Mouse (Mus musculus) Muller cell, postnatal 12 days (primary cell): ENCODE results near the gene Glul.

Source experiments
- DNase-seq: peaks from one replicate; pipeline ENCODE4 v3.0.0-alpha.2; 2015; ENCODE audit errors: inconsistent ontology term

Gene Glul

DNA sequence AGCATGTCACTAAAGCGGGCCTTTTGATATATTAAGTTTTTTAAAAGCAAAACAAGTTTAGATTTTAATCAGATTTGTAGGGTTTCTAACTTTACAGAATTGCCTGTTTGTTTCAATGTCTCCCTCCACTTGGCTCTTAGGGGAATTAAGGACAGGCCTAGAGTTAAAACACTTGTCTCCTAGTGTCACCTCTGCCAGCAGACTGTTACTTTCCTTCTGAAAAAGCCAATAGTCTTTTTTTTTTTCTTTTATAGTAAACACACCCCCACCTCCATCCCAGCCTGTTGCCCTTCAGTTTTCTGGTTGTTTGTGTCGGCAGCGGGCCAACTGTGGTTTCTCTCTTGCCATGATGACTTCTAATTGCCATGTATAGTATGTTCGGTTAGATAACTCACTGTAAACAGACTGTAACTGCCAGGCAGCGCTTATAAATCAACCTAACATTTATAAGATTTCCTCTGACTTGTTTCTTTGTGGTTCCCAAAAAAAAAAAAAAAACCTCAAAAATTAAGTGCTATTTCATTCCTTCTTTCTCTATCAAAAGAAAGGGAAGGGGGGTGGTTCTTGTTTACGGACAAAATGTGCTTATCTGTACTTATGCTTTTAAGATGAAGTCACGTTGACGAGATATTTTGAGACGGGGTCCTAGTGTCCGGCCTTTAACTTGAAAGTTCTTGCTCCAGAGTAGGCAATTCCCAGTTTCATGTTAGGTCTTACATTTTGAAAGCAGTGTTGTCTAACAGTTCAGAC, 9.6 kb downstream of the Glul start:
- DNase-seq, result no peak

- DNase-seq, result no peak
Observed at GRCm38 (mm10) chr1:153909963-153910291, 10.2 kb downstream of the Glul start.

DNA sequence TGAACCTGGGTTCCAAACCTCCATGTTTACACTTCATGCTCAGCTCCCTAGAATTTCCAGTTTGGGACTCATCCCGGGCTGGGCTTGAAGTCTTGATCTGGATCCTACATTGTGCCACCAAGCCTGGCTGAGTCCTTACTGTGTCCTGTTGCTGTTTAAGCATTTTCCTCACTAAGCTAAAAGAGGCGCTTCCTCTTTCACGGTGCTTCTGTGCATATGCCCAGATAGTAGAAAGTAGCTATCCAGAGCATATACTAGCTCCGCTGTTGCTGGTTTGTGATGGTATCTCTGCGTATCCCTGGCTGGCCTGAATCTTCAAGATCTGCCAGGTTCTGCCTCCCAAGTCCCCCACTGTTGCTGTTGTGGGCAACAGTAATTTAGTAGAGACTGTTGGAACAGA, 10.7 kb downstream of the Glul start:
- DNase-seq, result no peak

DNA sequence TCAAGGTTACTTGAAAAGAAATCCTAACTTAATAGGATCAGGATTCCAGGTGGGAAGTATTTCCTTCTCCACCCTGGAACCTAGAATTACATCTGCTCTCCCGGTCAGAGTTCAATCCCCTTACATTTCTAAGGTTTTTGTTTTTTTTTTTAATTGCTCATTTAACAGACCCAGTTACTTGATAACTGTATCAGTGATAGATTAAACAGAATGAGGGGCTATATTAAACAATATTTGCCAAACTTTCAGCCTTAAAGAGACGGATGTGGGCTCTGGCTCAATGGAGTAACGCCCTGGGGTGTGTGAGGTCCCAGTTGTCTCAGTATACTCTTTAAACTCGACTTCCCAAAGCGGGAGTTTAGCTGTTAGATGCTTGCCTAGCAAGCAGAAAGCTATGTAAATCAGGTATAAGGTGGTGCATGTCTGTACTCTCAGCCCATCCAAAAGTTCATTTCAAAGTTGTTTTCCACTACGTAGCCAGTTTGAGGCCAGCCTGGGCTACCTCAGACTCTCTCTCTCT, 11.6 kb downstream of the Glul start:
- no peak for DNase-seq

DNA sequence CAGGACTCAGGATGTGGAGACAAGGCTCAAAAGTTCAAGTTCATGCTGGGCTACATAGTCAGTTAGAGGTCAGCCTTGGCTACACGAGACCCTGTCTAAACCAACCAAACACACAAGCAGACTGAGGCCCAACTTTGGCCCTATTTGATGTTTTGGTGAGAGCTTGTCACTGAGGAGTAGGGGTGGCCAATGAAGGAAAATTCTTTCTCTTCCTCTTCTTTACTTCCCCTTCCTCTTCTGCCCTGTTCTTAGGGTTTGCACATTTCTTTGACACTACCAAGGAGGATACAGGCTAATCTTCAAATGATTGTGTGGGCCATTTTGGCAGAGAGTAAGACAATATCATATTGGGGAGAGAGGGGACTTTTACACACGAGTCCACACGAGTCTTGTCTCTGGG, 14.1 kb downstream of the Glul start:
- no peak for DNase-seq

DNA sequence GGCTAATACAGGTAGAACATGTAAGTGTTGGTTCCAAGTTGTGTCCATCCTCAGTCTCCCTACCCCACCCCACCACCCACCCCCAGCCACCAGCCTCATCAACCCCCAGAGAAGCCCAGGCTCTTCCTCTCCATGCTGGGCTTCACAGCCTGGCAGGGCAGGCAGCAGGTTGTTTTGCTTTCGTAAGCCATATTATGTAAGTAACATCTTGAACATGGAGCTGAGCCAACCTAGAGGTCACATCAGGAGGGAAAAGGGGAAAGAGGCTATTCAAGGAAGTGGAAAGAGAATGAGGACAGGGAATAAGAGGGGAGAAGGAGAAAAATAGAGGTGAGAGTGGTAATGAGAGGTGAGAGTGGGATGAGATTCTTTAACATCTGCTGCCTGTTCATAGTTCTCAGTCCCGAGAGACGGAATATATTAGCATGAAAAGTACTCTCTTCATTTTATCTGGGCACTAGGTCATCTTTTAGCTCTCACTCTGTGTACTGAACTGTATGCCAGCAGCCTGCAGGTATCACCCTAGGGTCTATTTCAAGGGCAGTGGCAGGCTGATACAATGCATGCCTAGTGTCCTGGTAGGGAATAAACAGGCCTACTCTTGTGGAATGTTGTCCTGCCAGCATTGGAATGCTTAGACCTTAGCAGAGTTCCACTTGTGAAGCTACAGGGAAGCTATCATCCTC, 18.9 kb downstream of the Glul start:
- DNase-seq, result no peak

DNA sequence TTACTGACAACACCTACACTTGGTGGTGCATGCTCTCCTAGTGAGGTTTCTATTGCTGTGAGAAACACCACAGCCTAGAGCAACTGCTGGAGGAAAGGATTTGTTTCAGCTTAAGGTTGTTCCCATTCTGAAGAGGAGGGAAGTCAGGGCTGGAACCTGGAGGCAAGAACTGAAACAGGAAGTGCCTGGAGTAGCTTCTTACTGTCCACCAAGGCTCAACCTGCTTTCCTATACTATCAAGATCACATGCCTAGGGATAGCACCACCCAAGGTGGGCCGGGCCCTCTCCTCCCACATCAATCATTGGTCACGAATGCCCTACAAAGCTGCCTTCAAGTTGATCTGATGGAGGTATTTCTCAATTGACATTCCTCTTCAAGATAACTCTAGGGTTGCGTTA, 21.9 kb downstream of the Glul start:
- DNase-seq, result no peak

- DNase-seq, result no peak
Observed at GRCm38 (mm10) chr1:153922571-153923021, 22.9 kb downstream of the Glul start.

GRCm38 (mm10) chr1:153924395-153925385, 24.9 kb downstream of the Glul start:
- DNase-seq, result no peak

DNA sequence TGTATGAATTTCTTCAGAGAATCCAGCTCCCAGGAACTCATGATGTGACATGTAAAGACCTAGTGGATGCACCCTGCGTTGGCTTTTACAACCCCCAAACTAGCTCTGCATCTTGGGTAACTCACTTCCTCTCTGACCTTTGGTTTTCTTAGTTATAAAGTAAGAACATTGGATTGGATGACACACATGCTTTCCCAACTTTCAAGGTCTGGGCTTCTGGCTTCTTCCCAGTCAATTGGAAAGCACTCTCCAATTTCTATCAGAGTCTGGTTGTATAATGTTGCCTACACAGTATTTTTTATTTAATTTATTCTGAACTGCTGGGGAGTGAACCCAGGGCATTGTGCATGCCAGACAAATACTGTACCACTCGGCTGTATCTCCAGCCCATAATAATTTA, 30.7 kb downstream of the Glul start:
- no peak for DNase-seq

DNA sequence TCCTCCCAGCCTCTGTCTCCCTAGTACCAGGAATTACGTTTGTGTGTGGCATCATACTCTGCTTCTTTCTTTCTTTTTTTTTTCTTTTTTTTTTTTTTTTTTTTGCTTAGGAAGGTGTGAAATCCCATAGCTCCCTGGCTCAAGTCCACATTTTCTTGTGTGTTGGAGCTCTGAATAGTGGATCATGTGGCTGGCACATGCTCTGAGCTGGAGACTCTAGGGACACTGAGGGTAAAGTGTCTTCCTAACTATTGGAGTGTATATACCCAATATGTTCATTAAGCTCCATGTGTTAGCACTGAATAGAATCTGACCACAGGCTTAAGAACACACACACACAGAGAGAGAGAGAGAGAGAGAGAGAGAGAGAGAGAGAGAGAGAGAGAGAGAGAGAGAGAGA, 34.0 kb downstream of the Glul start:
- no peak for DNase-seq

GRCm38 (mm10) chr1:153935844-153936380, 36.2 kb downstream of the Glul start:
- DNase-seq, result peak; percentile 65

DNA sequence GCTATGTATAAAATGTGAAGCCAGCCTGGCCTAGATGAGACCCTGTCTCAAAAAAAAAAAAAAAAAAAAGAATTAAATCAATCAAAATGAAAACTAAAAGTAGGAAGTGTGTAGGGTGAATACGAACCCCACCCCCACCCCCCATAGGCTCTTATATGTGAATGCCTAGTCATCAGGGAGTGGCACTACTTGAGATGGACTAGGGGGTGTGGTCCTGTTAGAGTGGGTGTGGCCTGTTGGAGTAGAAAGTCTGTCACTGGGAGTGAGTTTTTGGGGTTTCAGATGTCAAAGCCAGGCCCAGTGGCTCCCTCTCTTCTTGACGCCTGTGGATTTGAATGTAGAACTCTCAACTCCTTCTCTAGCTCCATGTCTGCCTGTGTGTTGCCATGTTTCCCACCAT, 37.3 kb downstream of the Glul start:
- DNase-seq, result no peak

- DNase-seq, result no peak
Observed at GRCm38 (mm10) chr1:153940986-153941385, 41.2 kb downstream of the Glul start.

DNA sequence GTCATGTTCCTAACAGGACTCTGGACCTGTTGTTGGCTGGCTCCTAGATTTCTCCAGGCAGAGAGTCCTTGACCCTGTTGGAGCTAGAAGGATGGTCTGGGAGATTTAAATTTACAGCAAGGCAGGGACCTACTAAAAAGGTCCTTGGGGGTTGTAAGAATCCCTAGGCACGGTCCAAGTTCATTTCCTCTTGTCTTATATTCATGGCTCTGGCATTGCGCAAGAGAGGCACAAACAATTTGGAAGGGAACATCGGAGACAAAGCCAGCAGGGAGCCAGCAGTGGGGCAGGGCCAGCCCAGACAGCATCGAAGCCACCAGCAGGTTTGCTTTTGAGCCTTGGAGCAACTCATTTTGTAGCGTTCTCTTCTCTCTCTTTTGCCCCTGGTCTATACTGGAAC, 45.4 kb downstream of the Glul start:
- DNase-seq, result no peak

DNA sequence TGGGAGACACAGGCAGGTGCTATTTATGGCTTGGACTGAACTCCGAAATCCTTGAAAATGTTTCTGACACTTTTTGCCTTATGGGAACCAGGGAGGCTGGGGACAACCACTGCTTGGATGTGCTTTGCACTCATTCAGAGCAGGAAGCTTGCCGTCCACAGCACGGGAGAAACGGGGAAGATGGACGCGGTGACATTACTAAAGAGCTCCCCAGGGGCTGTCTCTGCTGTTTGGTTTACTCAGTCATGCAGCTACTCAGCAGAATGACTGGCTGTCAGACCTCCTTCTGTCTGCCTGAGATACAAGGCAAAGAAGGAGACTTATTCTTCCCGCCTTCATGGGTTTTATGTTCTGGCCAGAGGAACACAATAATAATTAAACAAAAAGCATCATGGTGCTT, 47.2 kb downstream of the Glul start:
- no peak for DNase-seq

GRCm38 (mm10) chr1:153947837-153948236, 48.1 kb downstream of the Glul start:
- DNase-seq, result no peak

DNA sequence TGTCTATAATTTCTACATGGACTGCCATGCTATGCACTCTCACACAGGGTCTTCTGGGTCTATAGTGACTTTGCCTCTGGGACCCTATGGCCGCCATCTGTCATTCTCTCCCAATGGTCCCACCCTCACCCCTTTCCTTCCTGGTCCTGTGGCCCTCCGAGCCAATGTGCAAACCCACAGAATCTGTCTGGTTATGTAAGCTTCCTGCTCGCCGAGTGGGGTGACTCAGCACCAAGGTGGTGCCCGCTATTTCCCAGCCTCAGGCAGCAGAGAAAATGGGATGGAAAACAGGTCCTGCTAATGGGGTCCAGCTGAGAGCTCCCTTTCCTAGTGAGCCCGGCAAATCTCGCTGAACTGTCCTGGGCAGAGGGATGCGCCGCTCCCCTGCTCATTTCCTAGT, 53.5 kb downstream of the Glul start:
- DNase-seq, result no peak

DNA sequence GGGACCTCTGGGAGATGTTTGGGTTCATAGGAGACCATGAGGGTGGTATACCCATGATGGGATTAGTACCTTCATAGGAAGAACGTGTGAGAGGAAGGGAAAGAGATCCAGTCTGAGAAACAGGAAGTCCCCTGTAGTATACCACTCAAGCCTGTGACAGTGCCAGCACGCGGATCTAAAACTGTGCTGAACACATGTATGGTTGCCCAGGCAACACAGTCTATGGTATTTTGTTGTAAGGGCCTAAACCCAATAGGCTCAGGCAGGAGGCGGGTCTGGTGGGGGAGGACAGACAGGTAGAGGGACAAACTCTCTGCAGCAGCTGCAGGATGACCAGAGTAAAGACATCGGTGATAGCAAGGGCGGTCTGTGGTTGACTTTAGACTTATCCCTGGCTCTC, 54.1 kb downstream of the Glul start:
- DNase-seq, result no peak

- peak; percentile 12 for DNase-seq
Observed at GRCm38 (mm10) chr1:153957850-153958249, 58.1 kb downstream of the Glul start.
